Mouse (Mus musculus): ENCODE measurements around the gene Fstl1. TPM values are rescaled to one million over a fixed set of nuclear protein-coding genes. Genes with fewer than 3 reads are reported as not detected.

Gene Fstl1
- not detected for polyA plus RNA-seq (2017; shearing (Covaris generic))

DNA sequence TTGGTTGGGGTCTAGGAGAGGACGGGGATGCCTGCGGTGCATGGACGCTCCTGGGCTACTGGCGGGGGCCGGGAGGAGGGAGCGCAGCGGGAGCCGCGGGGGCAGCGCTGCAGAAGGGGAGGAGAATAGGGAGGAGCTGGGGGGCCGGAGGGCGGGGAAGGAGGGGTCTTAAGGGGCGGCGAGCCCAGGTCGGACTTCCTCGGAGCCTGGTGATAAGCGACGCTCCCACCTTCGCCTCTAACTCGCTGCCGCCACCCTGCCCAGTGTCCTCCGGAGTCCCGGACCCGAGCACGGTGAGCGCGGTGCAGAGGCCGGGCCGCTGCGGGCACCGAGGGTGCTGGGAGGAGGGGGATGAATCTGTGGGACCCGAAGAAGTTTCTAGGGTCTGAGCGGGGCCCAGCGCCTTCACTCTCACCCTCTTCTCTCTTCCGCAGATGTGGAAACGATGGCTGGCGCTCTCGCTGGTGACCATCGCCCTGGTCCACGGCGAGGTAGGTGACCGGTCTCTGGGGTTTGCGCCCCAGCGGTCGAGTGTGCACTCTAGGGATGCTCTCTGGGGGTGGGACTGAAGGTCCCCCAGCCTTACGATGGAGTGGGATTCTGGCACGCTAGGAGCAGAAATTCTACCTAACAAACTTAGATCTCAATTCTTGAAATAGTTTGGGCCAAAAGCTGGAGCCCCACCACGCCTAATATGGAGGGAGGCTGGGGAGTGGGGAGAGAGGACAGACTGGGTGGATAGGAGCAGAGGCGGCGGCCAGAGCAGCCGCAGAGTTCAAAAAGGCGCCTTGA lies at the start of gene Fstl1:
Gene Fstl1, plus strand, starts transcription at position 14 of the 792 bp plus-strand sequence.

DNA sequence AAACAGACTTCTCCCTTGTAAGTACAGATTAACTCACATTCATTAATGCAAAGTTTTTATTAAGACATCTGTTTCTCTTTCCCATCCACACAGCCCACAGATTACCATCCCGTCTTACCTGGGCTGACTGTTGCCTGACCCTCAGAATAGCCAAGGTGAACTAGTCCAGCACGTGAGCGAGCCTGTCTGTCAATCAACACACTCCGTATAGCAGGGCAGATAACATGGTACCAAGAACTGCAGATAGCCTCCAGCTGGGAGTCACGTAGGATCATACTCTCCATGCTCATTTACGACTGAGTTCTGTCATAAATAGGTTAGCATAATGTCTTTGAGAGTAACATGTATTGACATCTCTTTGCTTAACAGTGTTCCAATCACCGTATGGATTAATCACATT lies 84.4 kb downstream of the Fstl1 start, which contains the start of gene Gm36028:
Gene Gm36028, minus strand, starts transcription at position 118 of the 400 bp plus-strand sequence.

DNA sequence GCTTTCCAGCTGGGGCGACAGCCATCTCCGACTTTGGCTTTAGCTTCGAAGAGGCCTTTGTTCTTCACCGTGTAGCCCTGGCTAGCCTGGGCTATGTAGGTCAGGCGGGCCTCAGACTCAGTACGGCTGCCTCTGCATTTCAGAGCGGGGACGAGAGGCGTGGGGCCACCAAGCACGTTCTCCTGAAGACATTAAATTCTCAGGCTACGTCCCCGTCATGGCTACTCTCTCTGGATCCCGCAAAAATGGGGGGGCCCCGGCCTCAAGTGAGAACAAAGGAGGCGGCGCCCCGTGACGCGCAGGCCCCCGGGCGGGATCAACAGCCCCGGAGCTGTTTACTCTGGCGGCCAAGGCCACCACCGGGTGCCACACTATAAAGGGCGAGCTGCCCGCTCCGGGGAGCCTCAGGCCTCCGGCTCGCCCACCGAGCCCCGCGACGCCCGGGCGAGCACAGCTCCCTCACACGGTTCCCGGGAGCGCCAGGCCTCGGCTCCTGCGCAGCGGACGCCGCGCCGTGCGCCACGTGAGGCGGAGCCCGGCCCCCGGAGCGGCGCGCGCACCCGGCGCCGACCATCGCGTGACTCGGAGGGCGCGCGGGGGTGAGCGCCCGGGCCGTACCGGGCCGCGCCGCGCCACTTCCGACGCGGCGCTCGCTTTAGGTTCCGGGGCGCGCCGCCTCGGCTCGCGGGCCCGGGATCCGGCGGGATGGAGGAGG lies 91.3 kb downstream of the Fstl1 start, which contains the start of gene Lrrc58:
Gene Lrrc58, plus strand, starts transcription at position 599 of the 715 bp plus-strand sequence.

Other genes starting within 250 kb of the Fstl1 start
- gene Gtf2e1, start 237.1 kb upstream of the Fstl1 start, polyA plus RNA-seq (2017; shearing (Covaris generic)): 11.7 TPM
- 9.7 TPM for gene Rabl3, start 237.0 kb upstream of the Fstl1 start, polyA plus RNA-seq (2017; shearing (Covaris generic))
- gene Hgd, start 196.7 kb upstream of the Fstl1 start, polyA plus RNA-seq (2017; shearing (Covaris generic)): not detected
- 41.1 TPM for gene Ndufb4, start 122.4 kb upstream of the Fstl1 start, polyA plus RNA-seq (2017; shearing (Covaris generic))
- gene Gm36028, start 84.3 kb downstream of the Fstl1 start, polyA plus RNA-seq (2017; shearing (Covaris generic)): not detected
- 22.3 TPM for gene Lrrc58, start 91.5 kb downstream of the Fstl1 start, polyA plus RNA-seq (2017; shearing (Covaris generic))
- not detected for gene Gpr156, start 139.6 kb downstream of the Fstl1 start, polyA plus RNA-seq (2017; shearing (Covaris generic))